ENCODE assay signal across 8 mouse cellular contexts in the genomic region with DNA sequence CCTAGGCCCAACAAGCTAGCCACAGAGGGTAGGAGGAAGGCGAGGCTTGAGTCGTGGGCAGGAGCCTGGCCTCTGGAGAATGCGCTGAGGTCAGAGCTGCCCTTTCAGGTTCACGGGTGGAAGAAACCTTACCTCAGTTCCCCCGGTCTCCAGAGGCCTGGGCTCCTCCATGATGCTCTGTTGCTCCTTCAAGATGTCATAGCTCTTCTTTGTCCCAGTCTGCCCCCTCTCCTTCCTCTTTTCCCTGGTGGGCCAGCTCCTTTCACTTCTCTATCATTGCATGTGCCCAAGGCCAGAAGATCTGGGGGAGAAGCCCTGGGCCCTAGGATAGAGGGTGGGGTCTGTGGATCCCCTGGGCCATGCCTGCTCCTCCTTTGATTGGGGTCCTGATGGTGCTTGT. TPM values are rescaled to one million over a fixed set of nuclear protein-coding genes. Genes with fewer than 3 reads are reported as not detected.
DNase-seq lines count a peak whose midpoint lies in the region; ATAC-seq and TF ChIP-seq lines count a peak whose summit lies in the region.

No protein-coding gene starts in this region.

- no peak for DNase-seq in kidney, postnatal 25 days
- no peak for DNase-seq in limb, embryonic 11.5 days (ENCODE audit: low spot score)
- no peak for DNase-seq in right cerebral cortex, postnatal 25 days
- DNase-seq in kidney, postnatal 14 days, result no peak
- DNase-seq in adrenal gland, postnatal 14 days, result no peak

- H3K36me3 ChIP-seq in kidney, embryonic 16.5 days (ENCODE audit: insufficient read depth, low read length), result no peaks in the 10 kb centered on the region
- no peaks in the 10 kb centered on the region for H3K36me3 ChIP-seq in limb, embryonic 11.5 days (ENCODE audit: control insufficient read depth, insufficient read depth, low read length)
- H3K36me3 ChIP-seq in neural tube, embryonic 14.5 days (ENCODE audit: control insufficient read depth, insufficient read depth, low read length), result no peaks in the 10 kb centered on the region

- H3K4me2 ChIP-seq in kidney, embryonic 16.5 days (replicated peaks; ENCODE audit: low read depth, low read length), result peak overlapping the region; percentile 95
- peak overlapping the region; percentile 71; the same call in 1 of the 2 replicates for H3K4me2 ChIP-seq in limb, embryonic 11.5 days (ENCODE audit: low read depth, severe bottlenecking)
- peak overlapping the region; percentile 98; the same call in 1 of the 2 replicates for H3K4me2 ChIP-seq in neural tube, embryonic 14.5 days (ENCODE audit: low read depth, low read length)

- peak overlapping the region; percentile 90 for H3K9ac ChIP-seq in kidney, embryonic 16.5 days (replicated peaks; ENCODE audit: low read length)
- H3K9ac ChIP-seq in limb, embryonic 11.5 days (ENCODE audit: low read length), result 0 out of 2 replicates have a peak overlapping the region, but pooled peaks have one; percentile 27
- no peak overlapping the region for H3K9ac ChIP-seq in neural tube, embryonic 14.5 days (replicated peaks; ENCODE audit: low read depth, low read length)

- H3K27me3 ChIP-seq in kidney, embryonic 16.5 days (ENCODE audit: insufficient read depth, low read length), result no peaks in the 10 kb centered on the region
- H3K27me3 ChIP-seq in limb, embryonic 11.5 days (ENCODE audit: control insufficient read depth, insufficient read depth, low read length), result no peaks in the 10 kb centered on the region
- H3K27me3 ChIP-seq in neural tube, embryonic 14.5 days (ENCODE audit: control insufficient read depth, insufficient read depth, low read length), result no peaks in the 10 kb centered on the region

- H3K9me3 ChIP-seq in kidney, embryonic 16.5 days (ENCODE audit: low read length), result no peaks in the 10 kb centered on the region
- H3K9me3 ChIP-seq in limb, embryonic 11.5 days (ENCODE audit: control insufficient read depth, low read length), result no peaks in the 10 kb centered on the region
- no peaks in the 10 kb centered on the region for H3K9me3 ChIP-seq in neural tube, embryonic 14.5 days (ENCODE audit: control insufficient read depth, low read length)

- no peak for ATAC-seq in kidney, embryonic 16.5 days (ENCODE audit: low FRiP score, low TSS enrichment)
- no peak for ATAC-seq in limb, embryonic 11.5 days (ENCODE audit: insufficient number of reproducible peaks, low FRiP score, low TSS enrichment, low read depth)
- ATAC-seq in neural tube, embryonic 14.5 days (ENCODE audit: low read depth), result no peak

- TF ChIP-seq CTCF in embryonic fibroblast, embryonic 13.5 days (IDR thresholded peaks at IDR 0.05; ENCODE audit: borderline replicate concordance, insufficient read depth, low read length), result no peak

- TF ChIP-seq POLR2A in embryonic fibroblast, embryonic 13.5 days (IDR thresholded peaks at IDR 0.05; ENCODE audit: low read depth, low read length), result no peak

- H3K4me1 ChIP-seq in kidney, embryonic 16.5 days (ENCODE audit: insufficient read depth, low read length), result peaks cover 42% of the 10 kb centered on the region
- peaks cover 11% of the 10 kb centered on the region; the same call in 1 of the 2 replicates for H3K4me1 ChIP-seq in embryonic fibroblast, embryonic 13.5 days (ENCODE audit: control insufficient read depth, insufficient read depth, low read length)
- peaks cover 16% of the 10 kb centered on the region for H3K4me1 ChIP-seq in limb, embryonic 11.5 days (ENCODE audit: control insufficient read depth, insufficient read depth, low read length)
- H3K4me1 ChIP-seq in neural tube, embryonic 14.5 days (ENCODE audit: control insufficient read depth, insufficient read depth, low read length), result peaks cover 15% of the 10 kb centered on the region

- 61% methylated on average over 5 of the region's 5 CpGs for WGBS in kidney, embryonic 16.5 days
- WGBS in limb, embryonic 11.5 days, result 88% methylated on average over 5 of the region's 5 CpGs
- WGBS in neural tube, embryonic 14.5 days, result 85% methylated on average over 5 of the region's 5 CpGs

- H3K27ac ChIP-seq in kidney, embryonic 16.5 days (ENCODE audit: low read length), result no peak overlapping the region
- no peak overlapping the region for H3K27ac ChIP-seq in embryonic fibroblast, embryonic 13.5 days (ENCODE audit: insufficient read depth, low read length)
- no peak overlapping the region for H3K27ac ChIP-seq in limb, embryonic 11.5 days (replicated peaks; ENCODE audit: low read depth, low read length)
- no peak overlapping the region for H3K27ac ChIP-seq in neural tube, embryonic 14.5 days (ENCODE audit: low read depth, low read length)

- H3K4me3 ChIP-seq in kidney, embryonic 16.5 days (ENCODE audit: low read length), result peak overlapping the region; percentile 81; the same call in 1 of the 2 replicates
- peak overlapping the region; percentile 70; the same call in 1 of the 2 replicates for H3K4me3 ChIP-seq in embryonic fibroblast, embryonic 13.5 days (ENCODE audit: insufficient read depth, low read length)
- peak overlapping the region; percentile 78 for H3K4me3 ChIP-seq in limb, embryonic 11.5 days (ENCODE audit: low read depth, low read length)
- no peak overlapping the region for H3K4me3 ChIP-seq in neural tube, embryonic 14.5 days (ENCODE audit: low read depth, low read length)

RNA-seq across cellular contexts. Expression of gene Tpra1, which starts 1.7 kb away (rescaled TPM):
- 95.5 and 98.8 TPM in 2 replicates for polyA plus RNA-seq in kidney, embryonic 16.5 days (2015; fragmentation: Nextera tagmentation; extraction: Ambion mirVana)
- polyA plus RNA-seq in embryonic fibroblast, embryonic 13.5 days (2011; ENCODE audit: insufficient read length, low read depth, missing spikeins), result 29.2 and 31.0 TPM in 2 replicates
- 45.4 and 47.8 TPM in 2 replicates for polyA plus RNA-seq in limb, embryonic 11.5 days (2014; fragmentation: Nextera tagmentation; extraction: Ambion mirVana)
- 54.2 and 58.0 TPM in 2 replicates for polyA plus RNA-seq in neural tube, embryonic 14.5 days (2014; fragmentation: Nextera tagmentation; extraction: Ambion mirVana)
- total RNA-seq in adrenal gland, postnatal 14 days (2021), result 73.2 and 73.8 TPM in 2 replicates

RNA-seq across cellular contexts. Expression of gene Mcm2, which starts 5.1 kb away (rescaled TPM):
- polyA plus RNA-seq in kidney, embryonic 16.5 days (2015; fragmentation: Nextera tagmentation; extraction: Ambion mirVana), result 151 and 157 TPM in 2 replicates
- polyA plus RNA-seq in embryonic fibroblast, embryonic 13.5 days (2011; ENCODE audit: insufficient read length, low read depth, missing spikeins), result 31.6 and 42.3 TPM in 2 replicates
- polyA plus RNA-seq in limb, embryonic 11.5 days (2014; fragmentation: Nextera tagmentation; extraction: Ambion mirVana), result 228 and 240 TPM in 2 replicates
- 15.1 and 22.6 TPM in 2 replicates for polyA plus RNA-seq in neural tube, embryonic 14.5 days (2014; fragmentation: Nextera tagmentation; extraction: Ambion mirVana)
- 53.9 and 60.2 TPM in 2 replicates for total RNA-seq in adrenal gland, postnatal 14 days (2021)

RNA-seq across cellular contexts. Expression of gene Podxl2, which starts 28.9 kb away (rescaled TPM):
- 43.0 and 48.9 TPM in 2 replicates for polyA plus RNA-seq in kidney, embryonic 16.5 days (2015; fragmentation: Nextera tagmentation; extraction: Ambion mirVana)
- 9.3 and 13.9 TPM in 2 replicates for polyA plus RNA-seq in embryonic fibroblast, embryonic 13.5 days (2011; ENCODE audit: insufficient read length, low read depth, missing spikeins)
- polyA plus RNA-seq in limb, embryonic 11.5 days (2014; fragmentation: Nextera tagmentation; extraction: Ambion mirVana), result 49.3 and 50.2 TPM in 2 replicates
- 579 and 634 TPM in 2 replicates for polyA plus RNA-seq in neural tube, embryonic 14.5 days (2014; fragmentation: Nextera tagmentation; extraction: Ambion mirVana)
- total RNA-seq in adrenal gland, postnatal 14 days (2021), result 24.4 and 27.2 TPM in 2 replicates

Comparison
In these comparisons a context has a peak if more than half of its experiments do, and no peak if none do; other contexts are left out.
1. RNA of gene Podxl2, which starts 28.9 kb away (polyA plus RNA-seq): 579 to 634 TPM in neural tube, embryonic 14.5 days; 49.3 to 50.2 TPM in limb, embryonic 11.5 days, 43.0 to 48.9 TPM in kidney, embryonic 16.5 days and 9.3 to 13.9 TPM in embryonic fibroblast, embryonic 13.5 days; every median in the first group is over 10 times any median in the second.
2. Peak in every context shown above with its lines, with median percentiles within 50 percentile points of each other: H3K4me2 ChIP-seq.